Mouse (Mus musculus) olfactory bulb, adult 2 months (tissue): ENCODE results near the gene Abcc4. TPM values are rescaled to one million over a fixed set of nuclear protein-coding genes. Genes with fewer than 3 reads are reported as not detected.

Source experiments
- H3K27ac ChIP-seq: fragments of 200-500 bp; 2 replicates; pipeline ENCODE4 v1.5.1; 2012; ENCODE audit warnings: low read depth, low read length; ENCODE audit not compliant: insufficient read depth
- H3K4me1 ChIP-seq: fragments of 200-500 bp; 2 replicates; pipeline ENCODE4 v1.6.1; 2012; ENCODE audit warnings: low read length; ENCODE audit not compliant: control insufficient read depth, insufficient read depth
- H3K4me3 ChIP-seq: fragments of 200-500 bp; 2 replicates; pipeline ENCODE4 v1.5.1; 2012; ENCODE audit warnings: mild to moderate bottlenecking, low read depth, low read length, moderate library complexity; ENCODE audit not compliant: insufficient read depth
- CTCF ChIP-seq: fragments of 200-500 bp; IDR thresholded peaks from 2 replicates; pipeline ENCODE4 v1.5.1; 2012; ENCODE audit warnings: low read depth, mild to moderate bottlenecking, low read length, moderate library complexity; ENCODE audit not compliant: insufficient read depth
- POLR2A ChIP-seq: fragments of 200-500 bp; IDR thresholded peaks from 2 replicates; pipeline ENCODE4 v1.6.1; 2012; ENCODE audit warnings: mild to moderate bottlenecking, low read depth, low read length, moderate library complexity; ENCODE audit not compliant: insufficient read depth
- WGBS: fragments of 180-500 bp; shearing (Covaris S2); methylation state at CpG from one replicate; pipeline ENCODE4 v1.1.7; 2018; 5-methylcytosine and 5-hydroxymethylcytosine counted together
- polyA plus RNA-seq: library from polyadenylated mRNA; stranded (reverse); fragments of >200 nt; gene quantifications from 2 replicates; pipeline ENCODE4 v1.2.4, GENCODE M21; 2012; ENCODE audit warnings: low replicate concordance; ENCODE audit not compliant: missing spikeins, insufficient read depth, insufficient read length

Gene Abcc4
- not detected in 2 replicates for polyA plus RNA-seq

- Histone ChIP-seq H3K4me1 (peaks cover 7% of the 10 kb centered on the region), H3K27ac (no peak within 1 kb of the TSS), H3K4me3 (peak within 1 kb of the TSS; percentile 57)
- TF ChIP-seq CTCF, result no peak
- TF ChIP-seq POLR2A, result peak; percentile 36; the same call in 1 of the 2 replicates
- WGBS, result under 1% methylated on average over 106 of the region's 106 CpGs
Observed at GRCm38 (mm10) chr14:118705808-118706731, at the start of gene Abcc4. Abcc4 (minus strand) TSS chr14:118706219.

GRCm38 (mm10) chr14:118751193-118751753 is 45.3 kb upstream of the Abcc4 start:
- no peak overlapping the region for H3K27ac ChIP-seq
- H3K4me1 ChIP-seq, result no peaks in the 10 kb centered on the region
- 76% methylated on average over 8 of the region's 8 CpGs for WGBS
- no peak for TF ChIP-seq CTCF
- TF ChIP-seq POLR2A, result no peak
- no peak overlapping the region for H3K4me3 ChIP-seq

GRCm38 (mm10) chr14:118750505-118751192 is 44.6 kb upstream of the Abcc4 start:
- WGBS, result 77% methylated on average over 6 of the region's 6 CpGs

GRCm38 (mm10) chr14:118749715-118750114 is 43.7 kb upstream of the Abcc4 start:
- no peak for TF ChIP-seq POLR2A
- no peak for TF ChIP-seq CTCF
- 70% methylated on average over 4 of the region's 4 CpGs for WGBS
- no peaks in the 10 kb centered on the region for H3K4me1 ChIP-seq
- no peak overlapping the region for H3K27ac ChIP-seq
- H3K4me3 ChIP-seq, result no peak overlapping the region

More at GRCm38 (mm10) chr14:118750505-118751192, 44.6 kb upstream of the Abcc4 start:
- Histone ChIP-seq H3K4me3 (no peak overlapping the region), H3K4me1 (no peaks in the 10 kb centered on the region), H3K27ac (no peak overlapping the region)
- TF ChIP-seq POLR2A (no peak), CTCF (no peak)

GRCm38 (mm10) chr14:118749068-118749467 is 43.0 kb upstream of the Abcc4 start:
- Histone ChIP-seq H3K4me3 (no peak overlapping the region), H3K4me1 (no peaks in the 10 kb centered on the region), H3K27ac (no peak overlapping the region)
- 98% methylated on average over 2 of the region's 2 CpGs for WGBS
- no peak for TF ChIP-seq POLR2A
- TF ChIP-seq CTCF, result no peak

GRCm38 (mm10) chr14:118742862-118743261 is 36.8 kb upstream of the Abcc4 start:
- no peak for TF ChIP-seq CTCF
- TF ChIP-seq POLR2A, result no peak
- WGBS, result 89% methylated on average over 5 of the region's 5 CpGs
- no peak overlapping the region for H3K27ac ChIP-seq
- H3K4me3 ChIP-seq, result no peak overlapping the region
- H3K4me1 ChIP-seq, result no peaks in the 10 kb centered on the region

GRCm38 (mm10) chr14:118741780-118742179 is 35.8 kb upstream of the Abcc4 start:
- no peak overlapping the region for H3K4me3 ChIP-seq
- no peak overlapping the region for H3K27ac ChIP-seq
- no peaks in the 10 kb centered on the region for H3K4me1 ChIP-seq
- TF ChIP-seq POLR2A, result no peak

GRCm38 (mm10) chr14:118737251-118737888 is 31.4 kb upstream of the Abcc4 start:
- Histone ChIP-seq H3K4me3 (no peak overlapping the region), H3K27ac (no peak overlapping the region), H3K4me1 (no peaks in the 10 kb centered on the region)
- TF ChIP-seq CTCF (no peak), POLR2A (no peak)
- WGBS, result 43% methylated on average over 12 of the region's 12 CpGs
